Mouse (Mus musculus) megakaryocyte progenitor cell, adult 5-6 weeks (primary cell): Measurements from ENCODE around the gene Prkcb. TPM values are rescaled to one million over a fixed set of nuclear protein-coding genes. Genes with fewer than 3 reads are reported as not detected.

Experiments used
- ATAC-seq: replicated peaks from 2 replicates; pipeline ENCODE4 v1.8.0; 2016; ENCODE audit warnings: mild to moderate bottlenecking, moderate TSS enrichment, inconsistent platforms; ENCODE audit not compliant: poor library complexity
- total RNA-seq, 2 experiments: library from RNA; stranded (forward) in 1 of 2; stranded (reverse) in 1 of 2; fragments of 157-497, 149-512 nt in 1 of 2; fragments of 200-1000 nt in 1 of 2; gene quantifications; 2 replicates each; pipeline versions ENCODE4 v1.2.3 to v1.2.4; 2015 to 2017

Prkcb gene
- total RNA-seq, 2 experiments from 2014 or later: 32.6 to 34.1 TPM

DNA sequence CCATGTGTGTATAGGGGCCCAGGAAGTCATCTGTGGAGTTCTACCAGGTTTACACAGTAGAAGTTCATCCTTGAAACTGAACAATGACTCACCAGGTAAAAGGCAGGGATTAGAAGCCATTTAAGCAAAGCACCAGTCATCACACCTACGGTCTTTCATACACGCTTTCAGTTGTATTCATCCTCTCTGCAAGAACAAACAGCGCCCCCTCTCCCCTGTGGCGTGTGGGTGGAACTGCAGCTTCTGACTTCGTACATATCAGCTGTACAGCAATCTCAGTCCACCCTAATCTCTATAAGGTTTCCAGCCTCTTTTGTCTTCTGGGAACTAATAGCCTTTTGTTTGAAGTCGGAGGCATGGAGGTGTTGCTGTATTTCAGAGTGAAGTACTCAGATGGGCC, 156.5 kb downstream of the Prkcb start:
- ATAC-seq: peak; percentile 83

DNA sequence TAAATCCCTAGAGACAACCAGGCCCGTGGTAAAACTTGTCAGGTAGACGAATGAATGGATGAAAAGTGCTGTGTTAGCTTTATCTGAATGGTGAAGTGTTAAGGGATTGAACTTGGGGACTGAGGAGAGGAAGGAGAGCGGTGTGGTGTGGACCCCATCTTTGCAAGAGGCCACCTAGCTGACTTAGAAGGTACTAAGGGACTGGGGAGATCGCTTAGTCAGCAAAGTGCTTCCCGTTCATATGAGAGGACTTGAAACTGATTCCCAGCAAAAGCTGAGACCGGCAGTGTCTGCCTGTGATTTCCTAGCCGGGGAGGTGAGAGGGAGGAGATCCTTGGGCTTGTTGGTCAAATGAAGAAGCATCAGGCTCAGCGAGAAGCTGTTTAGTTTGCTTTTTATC, 164.1 kb downstream of the Prkcb start:
- ATAC-seq: no peak

DNA sequence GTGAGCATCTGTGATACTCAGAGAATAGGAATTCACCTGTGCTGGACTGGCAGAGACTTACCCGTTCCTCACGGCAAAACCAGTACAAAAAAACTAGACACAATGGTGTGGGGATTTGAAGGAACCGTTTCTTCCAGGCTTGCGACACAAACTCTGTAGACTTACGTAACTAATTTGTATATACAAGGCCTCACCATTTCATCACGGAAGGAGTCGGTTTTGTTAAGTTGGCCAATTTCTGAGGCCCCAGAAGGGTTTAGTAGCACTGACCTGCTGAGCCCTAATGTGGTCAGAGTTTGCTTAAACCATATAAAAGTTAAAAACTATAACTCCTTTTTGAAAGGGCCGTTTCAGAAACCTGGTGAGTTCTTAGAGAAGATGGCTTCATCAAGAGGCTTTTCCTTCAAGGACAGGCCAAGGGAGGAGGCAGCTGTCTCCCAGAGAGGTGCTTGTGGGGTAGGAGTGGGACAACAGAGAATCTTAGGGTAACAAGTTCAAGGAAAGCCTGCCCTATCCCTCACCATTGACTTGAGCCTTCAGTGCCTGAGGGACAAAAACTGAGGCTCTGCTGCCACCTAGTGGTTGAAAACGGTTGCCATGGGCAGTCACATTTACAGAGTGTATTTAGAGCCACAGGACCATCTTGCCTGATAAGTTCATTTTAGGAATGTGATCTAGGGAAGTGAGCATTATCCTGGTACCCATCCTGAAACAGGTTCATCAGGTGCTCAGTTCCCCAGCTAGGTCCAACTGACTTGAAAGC, 170.8 kb downstream of the Prkcb start:
- peak; percentile 82 for ATAC-seq

DNA sequence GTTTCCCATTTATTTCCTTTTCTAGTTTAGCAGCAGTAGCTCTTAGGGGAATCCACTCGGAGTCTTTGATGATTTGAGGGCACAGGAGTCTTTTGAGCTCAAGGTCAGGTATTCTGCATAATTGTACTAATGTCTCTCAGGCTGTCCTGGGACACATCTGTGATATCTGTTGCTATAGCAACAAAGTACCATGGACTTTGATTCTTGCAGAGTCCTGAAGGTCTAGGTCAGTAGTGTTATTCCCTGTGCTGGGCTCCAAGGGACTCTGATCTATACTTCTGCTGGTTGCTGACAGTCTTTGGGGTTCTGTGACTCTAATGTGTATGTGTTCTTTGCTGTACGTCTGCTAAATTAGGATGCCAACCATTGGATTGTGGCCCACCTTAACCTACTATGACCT, 171.5 kb downstream of the Prkcb start:
- ATAC-seq: no peak

DNA sequence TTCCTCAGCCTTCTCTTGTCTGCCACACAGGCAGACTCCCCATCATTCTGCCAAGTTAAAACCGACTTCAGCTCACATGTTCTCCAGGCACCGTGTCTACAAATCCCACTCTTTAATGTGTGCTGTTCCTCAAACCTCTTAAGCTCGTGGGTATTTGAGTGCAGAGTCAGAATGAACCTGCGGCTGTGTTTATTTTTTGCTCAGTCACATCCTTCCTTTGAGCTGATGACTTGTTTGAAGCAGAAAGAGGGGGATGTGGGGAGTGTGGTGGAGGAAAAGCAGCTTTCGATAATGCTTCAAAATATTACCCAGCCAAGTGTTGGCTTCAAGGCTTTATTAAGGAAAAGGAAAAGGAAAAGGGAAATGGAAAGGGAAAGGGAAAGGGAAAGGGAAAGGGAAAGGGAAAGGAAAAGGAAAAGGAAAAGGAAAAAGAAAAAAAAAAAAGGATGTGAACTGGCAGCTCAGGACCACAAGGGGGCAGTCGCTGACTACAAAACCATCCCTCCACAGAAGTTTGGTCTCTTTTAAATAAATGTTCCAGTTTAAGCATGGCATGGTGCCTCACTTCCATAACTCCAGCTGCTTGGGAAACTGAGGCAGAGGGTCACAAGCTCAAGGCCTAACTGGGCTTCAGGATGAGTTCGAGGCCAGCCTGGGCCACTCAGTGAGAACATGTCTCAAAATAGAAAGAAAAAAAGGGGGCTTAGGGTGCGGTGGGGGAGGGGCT, 177.4 kb downstream of the Prkcb start:
- ATAC-seq: peak; percentile 49; the same call in 1 of the 2 replicates

GRCm38 (mm10) chr7:122466722-122467121, 178.2 kb downstream of the Prkcb start:
- no peak for ATAC-seq

GRCm38 (mm10) chr7:122467831-122468230, 179.3 kb downstream of the Prkcb start:
- no peak for ATAC-seq

DNA sequence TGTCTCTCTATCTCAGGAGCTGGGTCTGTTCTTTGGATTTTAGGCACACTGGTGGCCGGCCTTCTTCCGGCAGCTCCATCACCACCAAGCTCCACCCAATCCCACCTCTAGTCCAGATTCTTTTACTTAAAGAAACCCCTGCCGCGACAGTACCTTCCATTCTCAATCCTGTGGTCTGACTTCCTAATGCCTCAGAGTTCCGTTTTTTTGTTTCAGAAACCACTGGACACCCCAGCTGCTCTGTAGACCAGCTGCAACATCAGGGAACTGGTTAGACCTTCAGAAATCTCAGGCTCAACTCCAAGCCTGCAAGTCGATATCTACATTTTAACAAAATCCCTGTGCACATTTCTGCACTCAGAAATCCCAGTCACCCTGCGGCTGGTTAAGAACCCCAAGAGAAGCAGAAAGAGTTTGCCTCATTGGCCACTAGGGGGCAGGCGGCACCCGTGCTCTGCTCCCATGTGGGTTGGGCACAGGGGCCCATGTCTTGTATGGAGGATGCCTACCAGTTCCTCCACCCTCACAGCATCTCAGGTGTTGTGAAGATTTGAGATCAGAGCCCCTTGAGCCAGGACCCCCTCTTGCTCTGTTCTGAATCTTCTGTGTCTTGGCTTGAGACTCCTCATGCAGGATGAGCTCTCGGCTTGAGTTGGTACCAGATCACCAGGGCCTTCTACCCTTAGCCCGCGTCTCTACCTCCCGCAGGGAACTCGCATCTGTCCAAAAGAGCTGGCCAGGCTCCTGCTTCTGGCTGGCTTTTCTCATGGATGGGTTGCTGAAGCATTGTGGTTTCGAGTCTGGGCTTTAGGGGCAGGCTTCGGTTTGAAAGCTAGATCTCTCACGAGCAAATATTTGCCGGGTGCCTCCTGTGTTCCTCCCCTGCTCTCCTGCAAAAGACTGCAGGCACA, 182.1 kb downstream of the Prkcb start:
- ATAC-seq: peak; percentile 73

DNA sequence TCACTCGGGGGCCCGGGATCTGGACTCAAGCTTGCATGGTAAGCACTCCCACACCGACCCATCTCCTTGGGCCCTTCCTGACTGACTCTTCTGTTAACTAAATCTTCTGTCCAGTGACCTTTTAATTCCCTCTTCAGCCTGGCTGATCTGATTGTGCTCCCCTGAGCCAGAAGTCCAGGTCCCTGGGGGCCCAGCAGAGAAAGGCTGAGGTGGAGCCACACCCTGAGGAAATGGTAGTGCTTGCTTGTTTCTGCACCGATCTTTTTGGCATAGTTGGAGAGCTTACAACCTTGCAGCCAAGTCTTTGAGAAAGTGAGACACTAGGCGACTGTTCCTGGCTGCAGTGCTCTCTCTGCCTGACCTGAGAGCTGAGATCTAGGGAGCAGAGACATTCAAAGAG, 183.7 kb downstream of the Prkcb start:
- ATAC-seq: no peak

DNA sequence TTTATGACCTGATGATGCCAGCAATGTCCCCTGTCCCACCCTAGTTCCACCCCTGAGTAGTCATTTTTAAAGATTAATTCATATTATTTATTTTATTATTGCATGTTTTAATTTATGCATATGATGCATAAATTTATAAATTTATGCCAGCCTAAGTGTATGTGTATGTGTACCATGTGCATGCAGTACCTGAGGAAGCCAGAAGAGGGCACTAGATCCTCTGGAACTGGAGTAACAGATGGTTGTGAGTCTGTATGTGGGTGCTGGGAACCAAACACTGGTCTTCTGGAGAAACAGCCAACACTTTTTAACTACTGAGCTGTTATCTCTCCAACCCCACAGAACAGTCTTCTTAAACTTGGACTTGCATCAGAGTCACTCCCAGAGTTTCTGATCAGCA, 186.5 kb downstream of the Prkcb start:
- no peak for ATAC-seq

DNA sequence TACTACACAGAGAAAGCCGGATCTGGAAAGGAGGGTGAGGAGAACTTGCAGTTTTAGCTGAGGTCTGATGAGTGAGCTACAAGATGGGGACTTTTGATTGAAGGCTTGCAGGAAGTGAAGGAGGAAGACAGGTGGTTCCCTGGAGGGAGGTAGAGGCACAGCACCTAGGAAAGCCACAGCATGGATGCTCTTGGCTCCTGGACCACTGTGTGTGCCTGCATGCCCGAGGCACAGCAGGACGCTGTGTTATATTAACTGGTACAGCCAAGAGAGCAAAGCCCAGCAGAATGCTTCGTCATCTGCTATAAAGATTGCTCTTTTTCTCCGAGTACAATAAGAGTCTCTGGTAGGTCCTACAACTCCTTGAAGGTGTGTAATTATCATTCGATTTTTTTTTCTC, 188.1 kb downstream of the Prkcb start:
- no peak for ATAC-seq

GRCm38 (mm10) chr7:122477118-122477517, 188.6 kb downstream of the Prkcb start:
- ATAC-seq: no peak

- no peak for ATAC-seq
Measured at GRCm38 (mm10) chr7:122477566-122478564, 189.3 kb downstream of the Prkcb start.

DNA sequence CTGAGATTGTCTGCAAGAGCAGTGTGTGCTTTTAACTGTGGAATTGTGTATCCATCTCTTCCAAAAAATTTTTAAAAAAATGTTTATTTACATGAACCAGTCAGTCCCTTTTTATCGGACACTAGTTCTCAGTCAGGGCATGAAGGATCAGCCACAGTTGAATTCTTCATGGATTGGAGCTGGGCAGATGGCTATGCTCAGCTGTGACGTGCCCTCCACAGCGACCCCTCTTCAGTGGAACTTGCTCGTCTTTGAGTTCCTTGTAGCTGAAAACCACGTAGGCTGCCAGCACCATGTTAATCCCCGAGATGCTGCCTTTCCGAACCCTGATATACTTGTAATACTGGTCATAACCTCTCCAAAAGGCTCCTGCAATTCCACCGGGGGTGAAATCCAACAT, 195.4 kb downstream of the Prkcb start:
- no peak for ATAC-seq

DNA sequence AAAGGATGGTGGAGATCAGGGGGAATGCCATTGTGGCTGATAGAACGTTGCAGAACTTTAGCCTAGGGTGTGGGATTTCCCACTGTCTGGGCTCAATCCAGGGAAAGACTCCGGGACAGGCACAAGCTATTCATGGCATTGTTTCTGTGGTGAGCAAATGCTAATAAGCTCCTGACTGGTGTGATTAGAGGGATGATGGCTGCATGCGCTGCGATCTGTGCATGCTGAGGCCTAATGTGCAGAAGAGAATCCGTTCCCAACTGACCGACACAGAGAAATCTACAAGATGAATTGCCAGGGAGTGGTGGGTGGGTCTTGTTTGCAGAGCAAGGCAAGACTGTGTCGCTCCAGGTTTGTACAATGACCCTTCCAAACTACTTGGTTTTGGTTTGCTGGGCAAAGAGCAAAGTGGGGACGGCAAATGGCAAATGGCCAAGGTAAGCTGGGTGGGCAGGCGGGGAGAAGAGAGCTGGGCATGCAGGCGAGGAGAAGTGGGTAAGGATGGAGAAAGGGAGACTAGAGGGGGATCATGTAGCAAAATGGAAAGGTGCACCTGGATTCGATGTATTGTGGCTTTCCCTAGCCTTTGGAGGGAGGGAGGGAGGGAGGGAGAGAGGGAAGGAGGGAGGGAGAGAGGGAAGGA, 199.5 kb downstream of the Prkcb start:
- no peak for ATAC-seq

DNA sequence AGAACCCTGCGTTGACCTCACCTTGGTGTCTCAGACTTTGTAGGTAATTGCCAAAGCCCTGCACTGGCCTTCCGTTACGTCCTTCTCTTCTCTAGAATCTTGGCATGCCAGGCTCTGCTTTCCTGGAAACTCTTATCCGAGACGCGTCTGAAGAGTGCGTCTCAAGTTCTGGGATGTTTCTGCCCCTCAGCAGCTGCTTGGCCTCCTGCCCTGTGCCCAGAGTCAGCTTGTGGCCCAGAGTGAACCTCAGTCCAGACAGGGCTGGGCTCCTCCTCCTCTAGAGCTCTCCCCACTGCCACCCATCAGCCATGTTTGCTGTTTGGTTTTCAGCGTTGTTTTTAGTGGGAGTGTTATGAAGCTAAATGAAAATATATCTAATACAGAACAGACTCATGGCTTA, 203.5 kb downstream of the Prkcb start:
- no peak for ATAC-seq

GRCm38 (mm10) chr7:122492936-122493335, 204.4 kb downstream of the Prkcb start:
- no peak for ATAC-seq

GRCm38 (mm10) chr7:122494088-122494487, 205.5 kb downstream of the Prkcb start:
- ATAC-seq: peak; percentile 61

- ATAC-seq: no peak
Measured at GRCm38 (mm10) chr7:122497516-122497915, 209.0 kb downstream of the Prkcb start.

GRCm38 (mm10) chr7:122498461-122498860, 209.9 kb downstream of the Prkcb start:
- ATAC-seq: no peak
